Mouse (Mus musculus) ovary, postnatal 14 days (tissue): ENCODE data around the gene Slc35e1.

ENCODE experiments used
- DNase-seq: peaks from one replicate; pipeline ENCODE4 v3.0.0; 2022; ENCODE audit warnings: low spot score

The Slc35e1 gene

DNA sequence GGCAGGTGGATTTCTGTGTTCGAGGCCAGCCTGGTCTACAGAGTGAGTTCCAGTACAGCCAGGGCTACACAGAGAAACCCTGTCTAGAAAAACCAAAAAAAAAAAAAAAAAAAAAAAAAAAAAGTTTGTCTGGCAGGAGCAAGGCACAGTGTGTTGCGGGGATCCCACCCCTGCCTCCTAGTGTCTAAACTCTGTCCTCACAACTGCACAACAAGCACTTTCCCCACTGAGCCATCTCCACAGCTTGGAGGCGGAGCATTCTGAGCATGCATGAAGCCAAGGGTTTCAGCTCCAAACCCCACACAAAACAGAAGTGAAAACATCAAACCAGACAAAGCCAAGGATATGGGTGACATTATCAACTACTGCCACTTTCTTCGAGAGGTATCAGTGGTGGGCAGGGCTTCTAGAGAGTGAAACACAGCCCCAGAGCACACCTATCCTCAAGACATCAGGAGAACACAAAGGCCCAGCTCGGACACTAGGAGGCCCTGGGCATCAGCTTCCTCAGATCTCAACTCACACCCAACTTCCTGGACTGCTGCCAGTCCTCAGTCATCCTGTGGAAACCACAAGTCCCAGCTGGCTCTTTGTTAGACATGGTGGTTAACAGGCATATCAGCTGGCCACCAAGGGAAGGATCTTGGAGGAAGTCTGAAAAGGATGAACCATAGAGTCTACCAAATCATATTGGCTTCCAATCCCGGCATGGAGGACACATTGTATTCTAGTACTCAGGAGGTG lies 6.8 kb downstream of the Slc35e1 start:
- no peak for DNase-seq

- peak; percentile 92 for DNase-seq
These were observed 17.4 kb downstream of the Slc35e1 start, which contains the start of gene Cherp for GRCm38 (mm10) chr8:72474826-72475546. Gene Cherp, minus strand, starts transcription at chr8:72475226.

GRCm38 (mm10) chr8:72470684-72471083 lies 21.7 kb downstream of the Slc35e1 start:
- DNase-seq: no peak

- DNase-seq: no peak
These were observed 22.4 kb downstream of the Slc35e1 start for GRCm38 (mm10) chr8:72469984-72470383.

GRCm38 (mm10) chr8:72469243-72469642 lies 23.2 kb downstream of the Slc35e1 start:
- DNase-seq: no peak

DNA sequence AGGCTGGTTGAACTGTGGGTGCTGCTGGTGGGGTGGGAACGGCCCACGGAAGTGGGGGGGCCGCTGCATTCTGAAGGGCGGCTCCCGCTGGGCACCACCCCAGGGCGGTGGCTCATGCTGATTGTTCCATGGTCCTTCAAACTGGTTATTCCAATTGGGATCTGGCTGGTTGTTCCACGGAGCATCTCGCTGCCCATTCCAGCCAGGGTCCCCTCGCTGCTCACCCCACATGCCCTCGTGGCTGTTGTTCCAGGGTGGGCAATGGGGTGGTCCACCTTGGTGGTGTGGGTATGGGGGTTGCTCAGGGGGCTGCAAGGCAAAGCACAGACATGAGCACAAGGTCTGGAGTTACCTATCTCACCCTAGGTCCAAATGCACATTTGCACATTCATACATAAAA lies 28.2 kb downstream of the Slc35e1 start:
- DNase-seq: no peak

GRCm38 (mm10) chr8:72459881-72460533 lies 32.4 kb downstream of the Slc35e1 start:
- no peak for DNase-seq

DNA sequence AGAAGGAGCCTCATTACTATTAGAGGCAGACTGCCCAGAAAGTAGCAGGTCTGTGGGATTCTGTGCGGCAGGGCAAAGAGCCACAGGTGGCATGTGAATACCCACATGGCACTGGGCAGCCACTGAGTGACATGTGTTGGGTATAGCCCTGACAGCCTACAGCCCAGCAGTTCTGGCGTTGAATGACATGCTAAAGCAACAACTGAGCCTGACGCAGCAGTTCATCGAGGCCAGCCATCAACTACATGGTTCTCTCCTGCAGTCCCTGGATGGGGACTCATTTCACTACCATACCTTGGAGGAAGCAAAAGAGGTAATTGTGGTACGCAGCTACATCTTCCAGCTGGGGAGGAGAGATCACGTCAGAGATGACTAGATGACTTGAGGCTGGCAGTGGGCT lies 34.0 kb downstream of the Slc35e1 start:
- DNase-seq: no peak

GRCm38 (mm10) chr8:72457806-72458205 lies 34.6 kb downstream of the Slc35e1 start:
- DNase-seq: no peak

GRCm38 (mm10) chr8:72455317-72455716 lies 37.1 kb downstream of the Slc35e1 start:
- DNase-seq: no peak

DNA sequence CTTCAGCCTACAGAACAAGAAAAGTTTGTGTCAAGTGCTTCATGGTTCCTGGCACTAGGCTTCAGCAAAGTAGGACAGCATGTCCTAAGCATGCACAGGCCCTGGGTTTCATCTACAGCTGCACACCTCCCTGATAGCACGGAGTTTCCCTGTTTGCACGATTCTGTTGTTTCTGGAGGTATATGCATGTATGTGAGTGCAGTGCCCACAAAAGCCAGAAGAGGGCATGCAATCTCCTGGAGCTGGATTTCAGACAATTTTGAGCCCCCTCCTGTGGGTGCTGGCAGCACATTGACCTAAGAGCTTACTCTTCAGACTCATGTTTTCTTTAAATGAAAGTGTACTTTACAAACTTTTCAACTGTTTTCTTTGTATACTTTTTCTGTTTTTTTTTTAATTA lies 38.5 kb downstream of the Slc35e1 start:
- no peak for DNase-seq

- no peak for DNase-seq
These were observed 40.9 kb downstream of the Slc35e1 start for GRCm38 (mm10) chr8:72451516-72451915.

DNA sequence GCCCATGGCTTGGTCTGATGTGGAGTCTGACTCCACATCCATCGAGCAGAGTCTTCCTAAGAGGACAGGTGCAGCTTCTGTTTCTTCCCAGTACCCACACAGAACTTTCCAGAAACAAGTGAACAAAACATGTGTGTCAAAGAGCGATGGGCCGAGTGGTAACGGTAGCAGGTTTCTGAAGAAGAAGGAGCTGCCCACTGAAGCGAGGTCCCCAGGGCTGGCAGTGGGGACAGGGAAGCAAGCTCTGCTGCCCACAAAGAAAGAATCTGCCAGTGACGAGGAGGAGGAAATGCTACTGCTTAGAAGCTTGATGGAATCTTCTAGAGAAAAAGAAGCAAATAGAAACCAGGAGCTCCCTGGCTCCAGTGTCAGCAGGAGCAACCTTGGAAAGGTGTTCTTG lies 47.3 kb downstream of the Slc35e1 start:
- DNase-seq: no peak

GRCm38 (mm10) chr8:72443994-72444350 lies 48.4 kb downstream of the Slc35e1 start:
- no peak for DNase-seq

- peak; percentile 90 for DNase-seq
These were observed 48.9 kb downstream of the Slc35e1 start, which contains the start of the genes Calr3 and 1700030K09Rik for GRCm38 (mm10) chr8:72443338-72443993. Gene Calr3, minus strand, starts transcription at chr8:72443870. Gene 1700030K09Rik, plus strand, starts transcription at chr8:72443880.

DNA sequence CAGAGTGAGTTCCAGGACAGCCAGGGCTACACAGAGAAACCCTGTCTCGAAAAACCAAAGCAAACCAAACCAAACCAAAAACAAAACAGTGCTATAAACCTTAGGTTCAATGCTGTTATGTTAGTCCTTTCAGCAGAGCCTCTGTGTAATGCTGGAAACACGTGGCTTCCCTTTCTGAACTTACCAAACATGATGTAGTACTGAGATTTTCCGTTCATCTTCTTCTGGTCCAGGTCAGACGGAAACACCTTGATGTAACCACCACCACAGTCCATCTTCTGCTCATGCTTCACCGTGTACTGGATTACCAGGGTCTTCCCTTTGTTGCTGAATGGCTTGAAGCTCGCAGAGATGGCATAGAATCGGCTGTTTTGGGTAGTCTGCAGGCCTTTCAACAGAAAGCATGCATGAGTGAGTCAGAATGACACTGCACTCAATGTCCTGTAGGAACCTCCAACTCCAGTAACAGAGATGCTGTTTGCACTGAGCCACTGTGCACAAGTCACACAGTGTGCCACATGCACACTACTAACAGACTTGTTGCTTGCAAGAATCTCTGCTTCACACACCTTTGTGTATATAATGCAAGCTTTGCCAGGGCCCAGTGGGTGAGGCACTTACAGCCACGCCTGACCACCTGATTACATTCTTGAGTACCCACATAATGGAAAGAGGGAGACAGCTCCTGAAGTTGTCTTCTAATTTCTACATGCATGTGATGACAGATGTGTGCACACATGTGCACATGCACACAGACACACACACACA lies 54.0 kb downstream of the Slc35e1 start:
- no peak for DNase-seq

DNA sequence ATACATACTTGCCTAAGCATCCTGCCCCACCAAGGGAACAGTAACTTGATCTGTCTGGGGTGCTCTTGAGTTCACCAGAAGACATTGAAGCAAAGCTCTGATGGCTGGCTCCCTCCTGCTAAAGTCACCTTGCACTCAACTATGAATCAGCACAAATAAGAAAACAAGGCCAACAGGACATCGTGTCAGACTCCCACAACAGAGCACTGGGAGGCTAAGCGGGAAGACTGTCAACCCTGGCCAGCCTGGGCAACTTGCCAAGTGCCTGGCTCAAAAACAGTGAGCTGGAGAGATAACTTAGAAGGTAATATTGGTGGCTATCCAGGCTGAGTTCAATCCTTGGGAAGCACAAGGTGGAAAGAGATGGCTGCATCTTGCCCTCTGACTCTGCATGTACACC lies 57.5 kb downstream of the Slc35e1 start:
- peak; percentile 42 for DNase-seq
